Mouse (Mus musculus) cerebellum, postnatal 36 days (tissue): Measurements from ENCODE around the gene Prkci.
A peak's percentile ranks its signal among the peaks of the same experiment; 100 is the strongest.

Experiments
- DNase-seq, 2 experiments: peaks; one replicate each; pipeline ENCODE4 v3.0.0; 2021 to 2022; ENCODE audit warnings: mixed read lengths in 2 of 2

Gene Prkci

GRCm38 (mm10) chr3:31049087-31049486 lies 53.5 kb downstream of the Prkci start:
- no peak for DNase-seq

- DNase-seq, result no peak
These were observed 54.8 kb downstream of the Prkci start for GRCm38 (mm10) chr3:31050375-31050774.

- DNase-seq, result no peak
These were observed 56.2 kb downstream of the Prkci start for GRCm38 (mm10) chr3:31051730-31052129.

GRCm38 (mm10) chr3:31053191-31053590 lies 57.6 kb downstream of the Prkci start:
- no peak for DNase-seq

GRCm38 (mm10) chr3:31054888-31055287 lies 59.3 kb downstream of the Prkci start:
- DNase-seq, result no peak

- no peak for DNase-seq
These were observed 60.6 kb downstream of the Prkci start for GRCm38 (mm10) chr3:31056047-31056650.

- peak; percentile 39 to 71 for DNase-seq
These were observed 61.4 kb downstream of the Prkci start for GRCm38 (mm10) chr3:31056651-31057627.

GRCm38 (mm10) chr3:31060745-31061102 lies 65.2 kb downstream of the Prkci start:
- DNase-seq, result no peak

GRCm38 (mm10) chr3:31061103-31061785 lies 65.7 kb downstream of the Prkci start:
- no peak for DNase-seq

GRCm38 (mm10) chr3:31061786-31062120 lies 66.2 kb downstream of the Prkci start:
- DNase-seq, result no peak

- DNase-seq, result no peak
These were observed 66.8 kb downstream of the Prkci start for GRCm38 (mm10) chr3:31062325-31062724.

GRCm38 (mm10) chr3:31068482-31068881 lies 72.9 kb downstream of the Prkci start:
- no peak for DNase-seq

GRCm38 (mm10) chr3:31071804-31072203 lies 76.3 kb downstream of the Prkci start:
- DNase-seq, result no peak

GRCm38 (mm10) chr3:31075808-31076207 lies 80.3 kb downstream of the Prkci start:
- DNase-seq, result no peak

GRCm38 (mm10) chr3:31077068-31077703 lies 81.6 kb downstream of the Prkci start:
- no peak for DNase-seq

- no peak for DNase-seq
These were observed 83.9 kb downstream of the Prkci start for GRCm38 (mm10) chr3:31079450-31079849.

- no peak for DNase-seq
These were observed 85.4 kb downstream of the Prkci start for GRCm38 (mm10) chr3:31080791-31081502.

GRCm38 (mm10) chr3:31082838-31083506 lies 87.4 kb downstream of the Prkci start:
- DNase-seq, result no peak

GRCm38 (mm10) chr3:31083507-31084245 lies 88.1 kb downstream of the Prkci start:
- peak in 1 of 2 experiments; percentile 9 for DNase-seq

- no peak for DNase-seq
These were observed 89.5 kb downstream of the Prkci start for GRCm38 (mm10) chr3:31085000-31085399.
